29 mouse cellular contexts compared by ENCODE assay signal in genomic region chr14:107501718-107502117, GRCm38 (mm10).
"Had no signal": no experiment of that assay in that cellular context is flagged by ENCODE, and none has a peak within 500 bp of the region (broad histone marks: within the 10 kb centered on the region; RNA-seq: fewer than 3 reads in every experiment).

No protein-coding gene starts in this region.

- H3K4me2 ChIP-seq: heart, embryonic 12.5 days; heart, embryonic 13.5 days; heart, embryonic 15.5 days; hindbrain, embryonic 12.5 days; hindbrain, embryonic 13.5 days; hindbrain, embryonic 14.5 days; hindbrain, embryonic 15.5 days; intestine, embryonic 15.5 days; kidney, embryonic 15.5 days had no signal

- H3K27ac ChIP-seq: heart, embryonic 13.5 days; heart, embryonic 15.5 days; hindbrain, embryonic 10.5 days; hindbrain, embryonic 12.5 days; hindbrain, embryonic 13.5 days; hindbrain, embryonic 14.5 days; hindbrain, embryonic 15.5 days; hindbrain, postnatal 0 days; intestine, embryonic 15.5 days; kidney, embryonic 15.5 days; kidney, postnatal 0 days; layer of hippocampus, adult 2 months; left cerebral cortex, adult 2 months had no signal

- H3K4me3 ChIP-seq: heart, embryonic 12.5 days; heart, embryonic 13.5 days; heart, embryonic 15.5 days; hindbrain, embryonic 10.5 days; hindbrain, embryonic 12.5 days; hindbrain, embryonic 13.5 days; hindbrain, embryonic 15.5 days; intestine, embryonic 15.5 days; kidney, embryonic 15.5 days; layer of hippocampus, adult 2 months; left cerebral cortex, adult 2 months had no signal

- H3K36me3 ChIP-seq: heart, embryonic 12.5 days; heart, embryonic 13.5 days; heart, embryonic 15.5 days; hindbrain, embryonic 10.5 days; hindbrain, embryonic 12.5 days; hindbrain, embryonic 13.5 days; hindbrain, embryonic 15.5 days; intestine, embryonic 15.5 days; kidney, embryonic 15.5 days had no signal

- H3K27me3 ChIP-seq: heart, embryonic 12.5 days; heart, embryonic 13.5 days; heart, embryonic 15.5 days; hindbrain, embryonic 12.5 days; hindbrain, embryonic 13.5 days; hindbrain, embryonic 15.5 days; intestine, embryonic 15.5 days; kidney, embryonic 15.5 days had no signal

- H3K9ac ChIP-seq: heart, embryonic 12.5 days; heart, embryonic 13.5 days; heart, embryonic 15.5 days; hindbrain, embryonic 12.5 days; hindbrain, embryonic 13.5 days; hindbrain, embryonic 14.5 days; hindbrain, embryonic 15.5 days; intestine, embryonic 15.5 days; kidney, embryonic 15.5 days had no signal

- H3K9me3 ChIP-seq: heart, embryonic 12.5 days; heart, embryonic 13.5 days; heart, embryonic 15.5 days; hindbrain, embryonic 10.5 days; hindbrain, embryonic 12.5 days; hindbrain, embryonic 13.5 days; hindbrain, embryonic 15.5 days; intestine, embryonic 15.5 days; kidney, embryonic 15.5 days had no signal

- DNase-seq: heart, postnatal 10 days; heart, postnatal 36 days; heart, postnatal 4 days; kidney, adult 11 months; kidney, adult 18-20 months; kidney, adult 2 months; kidney, adult 8-10 months; kidney, adult 9 months; kidney, postnatal 10 days; kidney, postnatal 14 days; kidney, postnatal 25 days; kidney, postnatal 36 days; kidney, postnatal 4 days; layer of hippocampus, adult 9-11 months; layer of hippocampus, postnatal 36 days had no signal

- H3K4me1 ChIP-seq: heart, embryonic 12.5 days; heart, embryonic 13.5 days; heart, embryonic 15.5 days; hindbrain, embryonic 10.5 days; hindbrain, embryonic 12.5 days; hindbrain, embryonic 13.5 days; hindbrain, embryonic 15.5 days; intestine, embryonic 15.5 days; kidney, embryonic 15.5 days had no signal
